Mouse (Mus musculus) lung, embryonic 15.5 days (tissue): ENCODE data around the gene Il18r1. TPM values are rescaled to one million over a fixed set of nuclear protein-coding genes. Genes with fewer than 3 reads are reported as not detected.

Experiments
- ATAC-seq: fragments of 200-750 bp; cut with Nextera tagmentation; 2 replicates; pipeline ENCODE4 v1.8.0; 2017; ENCODE audit warnings: moderate number of reproducible peaks, borderline replicate concordance; ENCODE audit not compliant: low FRiP score, low TSS enrichment; ENCODE audit errors: extremely low read depth
- H3K27ac ChIP-seq: fragments of 300-500 bp; sonication (generic); 2 replicates; pipeline ENCODE4 v1.5.1; 2015; ENCODE audit warnings: moderate library complexity, mild to moderate bottlenecking, inconsistent platforms
- H3K27me3 ChIP-seq: fragments of 300-500 bp; sonication (generic); 2 replicates; pipeline ENCODE4 v1.6.1; 2015; ENCODE audit warnings: inconsistent platforms
- H3K36me3 ChIP-seq: fragments of 300-500 bp; sonication (generic); 2 replicates; pipeline ENCODE4 v1.6.1; 2015; ENCODE audit warnings: inconsistent platforms
- H3K4me1 ChIP-seq: fragments of 300-500 bp; sonication (generic); 2 replicates; pipeline ENCODE4 v1.6.1; 2015; ENCODE audit warnings: inconsistent platforms
- H3K4me2 ChIP-seq: fragments of 300-500 bp; sonication (generic); 2 replicates; pipeline ENCODE4 v1.6.1; 2015; ENCODE audit warnings: inconsistent platforms, mild to moderate bottlenecking, moderate library complexity
- H3K4me3 ChIP-seq: fragments of 300-500 bp; sonication (generic); 2 replicates; pipeline ENCODE4 v1.5.1; 2015; ENCODE audit warnings: mild to moderate bottlenecking, inconsistent platforms
- H3K9ac ChIP-seq: fragments of 300-500 bp; sonication (generic); 2 replicates; pipeline ENCODE4 v1.6.1; 2015; ENCODE audit warnings: inconsistent platforms
- H3K9me3 ChIP-seq: fragments of 300-500 bp; sonication (generic); 2 replicates; pipeline ENCODE4 v1.6.1; 2016; ENCODE audit warnings: inconsistent platforms
- WGBS: fragments of 180-500 bp; shearing (Covaris S2); methylation state at CpG from one replicate; pipeline ENCODE4 v1.1.7; 2015; 5-methylcytosine and 5-hydroxymethylcytosine counted together
- polyA plus RNA-seq: library from polyadenylated mRNA; unstranded; fragments of >200 nt; fragmentation: Nextera tagmentation; extraction: Ambion mirVana; gene quantifications from 2 replicates; pipeline ENCODE4 v1.2.1, GENCODE M21; 2015

Gene Il18r1
- polyA plus RNA-seq, 1 experiment from 2014 or later, result 3.3 TPM

DNA sequence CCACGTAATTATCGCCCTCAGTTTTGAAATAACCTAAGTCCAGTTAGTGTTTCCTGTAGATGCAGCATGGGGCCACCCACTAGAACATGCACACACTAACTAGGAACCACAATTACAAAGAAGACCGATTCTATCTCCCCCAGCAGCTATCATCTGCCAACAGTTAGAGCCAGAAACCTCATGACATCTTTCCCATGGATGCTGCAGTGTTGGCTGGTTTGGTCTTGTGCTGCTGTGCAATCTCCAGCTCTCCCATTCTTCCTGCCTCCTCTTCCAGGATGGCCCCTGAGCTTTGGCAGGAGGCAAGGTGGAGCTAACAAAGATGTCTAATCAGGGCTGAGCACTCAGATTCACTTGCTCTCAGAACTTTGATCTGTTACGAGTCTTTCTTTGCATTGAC is 35.8 kb downstream of the Il18r1 start:
- H3K4me1 ChIP-seq, result no peaks in the 10 kb centered on the region
- ATAC-seq, result no peak
- no peak overlapping the region for H3K9ac ChIP-seq
- no peak overlapping the region for H3K27ac ChIP-seq
- 74% methylated on average over 4 of the region's 4 CpGs for WGBS
- H3K4me2 ChIP-seq, result no peak overlapping the region
- H3K9me3 ChIP-seq, result no peaks in the 10 kb centered on the region
- no peak overlapping the region for H3K4me3 ChIP-seq
- H3K27me3 ChIP-seq, result no peaks in the 10 kb centered on the region
- H3K36me3 ChIP-seq, result no peaks in the 10 kb centered on the region

DNA sequence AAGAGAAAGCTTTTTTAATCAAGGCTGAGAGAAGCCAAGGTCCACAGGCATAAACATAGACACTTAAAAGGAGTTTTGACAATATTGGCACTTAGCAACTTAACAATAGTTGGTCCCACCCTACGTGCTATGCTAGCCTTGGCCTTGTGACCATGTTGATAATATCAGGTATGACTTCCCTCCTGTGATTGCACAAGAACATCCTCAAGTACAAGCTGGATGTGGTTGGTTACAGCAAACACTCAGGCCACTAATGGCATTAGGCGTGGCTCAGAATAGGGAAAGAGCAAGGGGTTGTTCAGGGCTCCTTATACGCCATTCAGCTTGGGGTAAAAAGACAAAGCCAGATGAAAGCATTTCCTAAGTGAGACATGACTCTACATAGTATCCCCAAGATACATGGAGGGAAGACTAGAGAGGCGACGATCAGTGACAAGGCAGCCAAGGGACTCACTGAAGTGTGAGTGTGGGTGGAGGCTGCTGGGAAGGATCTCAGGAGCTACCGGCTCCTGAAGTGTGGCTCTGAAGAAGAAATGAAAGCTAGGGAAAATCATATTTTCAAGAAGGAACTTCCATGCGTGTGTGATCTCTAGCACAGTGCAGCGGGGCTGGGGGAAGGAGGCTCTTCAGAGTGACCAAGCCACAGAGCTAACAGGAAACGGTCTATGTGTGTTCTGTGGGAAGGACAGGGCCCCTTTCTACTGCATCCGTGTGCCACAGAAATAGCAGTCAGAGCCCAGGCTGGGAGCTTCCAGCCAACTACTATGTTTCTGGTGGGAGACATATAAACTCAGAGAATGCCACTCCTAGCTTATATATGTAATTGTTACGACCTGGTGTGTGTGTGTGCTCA is 36.4 kb downstream of the Il18r1 start:
- H3K27me3 ChIP-seq, result no peaks in the 10 kb centered on the region
- H3K4me3 ChIP-seq, result no peak overlapping the region
- no peak overlapping the region for H3K9ac ChIP-seq
- no peak overlapping the region for H3K4me2 ChIP-seq
- WGBS, result 73% methylated on average over 11 of the region's 11 CpGs
- no peaks in the 10 kb centered on the region for H3K36me3 ChIP-seq
- no peak overlapping the region for H3K27ac ChIP-seq
- no peak for ATAC-seq
- H3K4me1 ChIP-seq, result no peaks in the 10 kb centered on the region
- no peaks in the 10 kb centered on the region for H3K9me3 ChIP-seq

GRCm38 (mm10) chr1:40504548-40504947 is 39.2 kb downstream of the Il18r1 start:
- no peak for ATAC-seq
- no peaks in the 10 kb centered on the region for H3K27me3 ChIP-seq
- no peak overlapping the region for H3K4me3 ChIP-seq
- H3K27ac ChIP-seq, result no peak overlapping the region
- H3K36me3 ChIP-seq, result no peaks in the 10 kb centered on the region
- H3K9me3 ChIP-seq, result no peaks in the 10 kb centered on the region
- H3K4me2 ChIP-seq, result no peak overlapping the region
- no peaks in the 10 kb centered on the region for H3K4me1 ChIP-seq
- WGBS, result 64% methylated on average over 5 of the region's 5 CpGs
- no peak overlapping the region for H3K9ac ChIP-seq

DNA sequence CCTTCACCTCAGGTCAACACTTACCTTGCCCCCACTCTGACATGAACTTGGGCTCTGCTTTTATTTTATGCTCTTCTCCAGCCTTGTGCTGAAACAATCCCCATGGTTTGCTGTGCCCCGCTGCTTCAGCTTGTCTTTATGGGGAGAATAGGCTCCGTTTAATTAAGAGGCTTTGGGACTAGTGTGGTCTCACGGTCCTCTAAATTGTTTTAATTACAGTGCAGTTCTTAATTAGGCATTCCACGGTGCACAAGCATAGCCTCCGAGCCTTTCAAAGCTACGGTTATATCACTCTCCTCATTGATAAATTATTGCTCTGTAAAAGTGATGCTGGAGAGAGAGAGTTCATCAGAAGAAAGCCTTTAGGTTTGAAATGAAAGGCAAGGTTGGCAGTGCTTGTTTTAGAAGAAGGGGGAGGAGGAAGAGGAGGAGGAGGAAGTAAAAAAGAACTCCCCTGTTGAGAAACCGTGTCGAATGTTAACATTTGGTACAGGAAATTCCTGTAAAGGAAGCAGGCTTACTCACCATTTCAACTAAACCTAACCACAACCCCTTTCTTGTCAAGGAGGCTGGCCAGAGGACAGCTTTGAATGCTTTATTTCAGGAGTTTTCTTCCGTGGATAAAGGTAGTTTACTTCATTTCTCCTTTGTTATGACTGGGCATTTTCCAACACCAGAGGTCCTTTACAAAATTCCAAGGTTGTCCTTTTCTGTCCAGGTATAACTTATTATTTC is 49.7 kb downstream of the Il18r1 start, which contains the start of gene Il18rap:
Il18rap (plus strand) TSS at position 512 of the 735 bp plus-strand sequence.
- H3K4me2 ChIP-seq, result no peak within 1 kb of the TSS
- WGBS, result 51% methylated on average over 9 of the region's 9 CpGs
- H3K27me3 ChIP-seq, result no peaks in the 10 kb centered on the region

GRCm38 (mm10) chr1:40516364-40516763 is 51.0 kb downstream of the Il18r1 start:
- WGBS, result 89% methylated on average over 6 of the region's 6 CpGs
- H3K4me2 ChIP-seq, result no peak overlapping the region

More for the DNA sequence above, 49.7 kb downstream of the Il18r1 start, which contains the start of gene Il18rap:
- no peak for ATAC-seq
- H3K36me3 ChIP-seq, result no peaks in the 10 kb centered on the region
- no peak within 1 kb of the TSS for H3K4me3 ChIP-seq
- H3K9me3 ChIP-seq, result no peaks in the 10 kb centered on the region
- no peak within 1 kb of the TSS for H3K9ac ChIP-seq
- no peak within 1 kb of the TSS for H3K27ac ChIP-seq
- H3K4me1 ChIP-seq, result no peaks in the 10 kb centered on the region

DNA sequence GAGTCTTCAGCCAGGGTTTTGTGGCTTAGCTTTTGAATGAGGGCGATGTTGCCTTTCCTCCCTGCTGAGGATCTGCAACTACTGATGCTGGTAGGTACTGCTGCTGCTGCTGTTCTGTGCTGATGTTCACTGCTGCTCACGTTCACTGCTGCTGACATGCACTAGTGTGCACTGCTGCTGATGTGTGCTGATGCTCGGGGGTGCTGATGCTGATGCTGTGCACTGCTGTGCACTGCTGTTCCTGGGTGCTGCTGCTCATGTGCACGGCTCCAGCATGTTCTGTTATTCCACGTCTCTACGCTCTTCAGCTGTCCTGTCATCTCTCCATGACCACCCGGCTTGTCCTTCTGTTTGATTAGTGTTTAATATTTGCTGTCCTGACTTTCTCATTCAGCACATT is 57.6 kb downstream of the Il18r1 start:
- no peaks in the 10 kb centered on the region for H3K4me1 ChIP-seq
- 74% methylated on average over 7 of the region's 7 CpGs for WGBS
- H3K27ac ChIP-seq, result no peak overlapping the region
- H3K9me3 ChIP-seq, result no peaks in the 10 kb centered on the region
- H3K36me3 ChIP-seq, result no peaks in the 10 kb centered on the region
- ATAC-seq, result no peak
- H3K4me2 ChIP-seq, result no peak overlapping the region
- no peaks in the 10 kb centered on the region for H3K27me3 ChIP-seq
- H3K4me3 ChIP-seq, result no peak overlapping the region
- H3K9ac ChIP-seq, result no peak overlapping the region

More at GRCm38 (mm10) chr1:40516364-40516763, 51.0 kb downstream of the Il18r1 start:
- H3K4me1 ChIP-seq, result no peaks in the 10 kb centered on the region
- no peak for ATAC-seq
- no peaks in the 10 kb centered on the region for H3K27me3 ChIP-seq
- no peaks in the 10 kb centered on the region for H3K36me3 ChIP-seq
- no peak overlapping the region for H3K9ac ChIP-seq
- H3K9me3 ChIP-seq, result no peaks in the 10 kb centered on the region
- no peak overlapping the region for H3K27ac ChIP-seq
- no peak overlapping the region for H3K4me3 ChIP-seq

GRCm38 (mm10) chr1:40523971-40524722 is 58.8 kb downstream of the Il18r1 start:
- Histone ChIP-seq H3K27ac (no peak overlapping the region), H3K9ac (no peak overlapping the region), H3K4me2 (no peak overlapping the region), H3K4me3 (no peak overlapping the region), H3K9me3 (no peaks in the 10 kb centered on the region), H3K27me3 (no peaks in the 10 kb centered on the region), H3K4me1 (no peaks in the 10 kb centered on the region), H3K36me3 (no peaks in the 10 kb centered on the region)
- 77% methylated on average over 5 of the region's 5 CpGs for WGBS
- no peak for ATAC-seq

- no peak overlapping the region for H3K4me2 ChIP-seq
- H3K4me3 ChIP-seq, result no peak overlapping the region
- H3K9me3 ChIP-seq, result no peaks in the 10 kb centered on the region
- no peak overlapping the region for H3K9ac ChIP-seq
- ATAC-seq, result no peak
- no peaks in the 10 kb centered on the region for H3K4me1 ChIP-seq
- no peaks in the 10 kb centered on the region for H3K36me3 ChIP-seq
- 79% methylated on average over 5 of the region's 5 CpGs for whole genome bisulfite sequencing
- no peaks in the 10 kb centered on the region for H3K27me3 ChIP-seq
- H3K27ac ChIP-seq, result no peak overlapping the region
These were observed 63.9 kb downstream of the Il18r1 start for GRCm38 (mm10) chr1:40529287-40529686.

- H3K4me1 ChIP-seq, result no peaks in the 10 kb centered on the region
These were observed 72.2 kb downstream of the Il18r1 start for GRCm38 (mm10) chr1:40537577-40537976.

DNA sequence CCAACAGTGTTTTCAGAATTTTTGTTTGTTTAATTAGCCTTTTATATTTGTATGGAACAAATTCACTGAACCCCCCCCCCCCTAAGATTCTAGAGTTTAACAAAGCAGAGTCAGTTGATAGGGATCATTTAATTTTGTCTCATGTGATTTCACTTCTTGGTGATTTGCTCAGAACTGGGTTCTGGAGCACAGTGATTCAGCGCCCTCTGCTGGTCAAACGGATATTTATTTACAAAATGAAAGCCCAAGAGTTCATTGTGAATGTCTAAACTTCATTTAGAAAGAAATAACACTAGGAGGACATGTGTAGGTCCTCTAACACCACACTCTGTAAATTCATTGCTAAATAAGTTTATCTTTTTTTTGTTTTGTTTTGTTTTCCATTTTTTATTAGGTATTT is 79.3 kb downstream of the Il18r1 start:
- Histone ChIP-seq H3K4me1 (no peaks in the 10 kb centered on the region), H3K9ac (no peak overlapping the region), H3K27ac (no peak overlapping the region), H3K9me3 (no peaks in the 10 kb centered on the region), H3K36me3 (no peaks in the 10 kb centered on the region), H3K4me3 (no peak overlapping the region), H3K4me2 (no peak overlapping the region), H3K27me3 (no peaks in the 10 kb centered on the region)
- ATAC-seq, result no peak
- 2% methylated on average over 2 of the region's 2 CpGs for WGBS

More at GRCm38 (mm10) chr1:40537577-40537976, 72.2 kb downstream of the Il18r1 start:
- ATAC-seq, result no peak
- H3K9ac ChIP-seq, result no peak overlapping the region
- 65% methylated on average over 5 of the region's 5 CpGs for WGBS
- H3K27me3 ChIP-seq, result no peaks in the 10 kb centered on the region
- no peaks in the 10 kb centered on the region for H3K9me3 ChIP-seq
- H3K36me3 ChIP-seq, result no peaks in the 10 kb centered on the region
- H3K4me2 ChIP-seq, result no peak overlapping the region
- H3K27ac ChIP-seq, result no peak overlapping the region
- H3K4me3 ChIP-seq, result no peak overlapping the region

GRCm38 (mm10) chr1:40546645-40547044 is 81.3 kb downstream of the Il18r1 start:
- WGBS, result 61% methylated on average over 4 of the region's 4 CpGs

More at GRCm38 (mm10) chr1:40546645-40547044, 81.3 kb downstream of the Il18r1 start:
- Histone ChIP-seq H3K4me1 (no peaks in the 10 kb centered on the region), H3K9ac (no peak overlapping the region), H3K4me3 (no peak overlapping the region), H3K27me3 (no peaks in the 10 kb centered on the region), H3K9me3 (no peaks in the 10 kb centered on the region), H3K4me2 (no peak overlapping the region), H3K36me3 (no peaks in the 10 kb centered on the region), H3K27ac (no peak overlapping the region)
- no peak for ATAC-seq
